Mouse (Mus musculus): ENCODE results near the gene A230072I06Rik.

DNA sequence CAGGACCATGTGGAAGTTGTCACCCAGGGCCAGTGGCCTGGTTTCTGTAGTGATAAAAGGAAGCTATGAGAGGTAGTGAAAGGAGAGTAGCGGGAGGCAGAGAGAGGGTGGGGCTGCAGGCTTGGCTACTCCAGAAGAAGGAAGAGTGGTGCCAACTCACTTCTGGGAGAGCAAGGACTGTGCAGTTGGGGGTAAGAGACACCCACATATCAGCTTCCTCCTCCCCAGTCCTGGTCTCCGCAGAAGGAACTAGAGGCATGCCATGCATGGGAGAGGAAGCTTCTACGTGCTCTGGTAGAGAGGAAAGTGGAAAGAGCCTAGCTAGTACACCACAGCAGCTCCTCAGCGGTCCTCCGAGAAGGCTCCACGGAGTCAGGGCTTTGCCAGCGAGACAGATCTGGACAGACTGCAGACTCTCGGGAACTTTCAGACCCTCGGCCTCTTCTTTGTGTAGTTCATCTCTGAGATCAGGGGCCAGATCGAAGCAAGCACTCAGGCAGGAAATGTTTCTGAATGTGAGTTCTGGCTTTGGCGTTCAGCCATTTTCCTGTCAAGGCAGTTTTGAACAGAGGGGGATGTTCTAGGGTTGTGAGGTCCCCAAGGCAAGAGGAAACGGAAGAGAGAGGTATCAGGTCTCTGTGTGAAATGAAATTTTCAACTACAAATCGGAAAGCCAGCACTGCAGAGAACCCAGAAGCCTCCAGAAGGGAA, 1.0 kb downstream of the A230072I06Rik start:
- TF ChIP-seq POLR2A (IDR thresholded peaks at IDR 0.05; ENCODE audit: control insufficient read depth in 1 of 2, insufficient read depth in 1 of 2, low read depth in 1 of 2, low read length in 2 of 2, poor library complexity in 1 of 2) (no peak), CTCF (IDR thresholded peaks at IDR 0.05 in 2 of 3, conservative IDR thresholded peaks at IDR 0.05 in 1 of 3; ENCODE audit: control insufficient read depth in 1 of 3, insufficient read depth in 1 of 3, low read depth in 2 of 3, low read length in 3 of 3, poor library complexity in 1 of 3, severe bottlenecking in 1 of 3) (no peak), ZKSCAN1 (IDR thresholded peaks at IDR 0.05; ENCODE audit: low read depth, low read length) (no peak), CHD2 (IDR thresholded peaks at IDR 0.05; ENCODE audit: low read length) (no peak), RCOR1 (IDR thresholded peaks at IDR 0.05; ENCODE audit: low read depth, low read length) (no peak), HCFC1 (IDR thresholded peaks at IDR 0.05; ENCODE audit: low read depth, low read length) (no peak), MAX (IDR thresholded peaks at IDR 0.05; ENCODE audit: low read length) (no peak), GATA1 (IDR thresholded peaks at IDR 0.05; ENCODE audit: low read depth, low read length) (no peak), EP300 (IDR thresholded peaks at IDR 0.05; ENCODE audit: low read depth in 1 of 2, low read length in 2 of 2) (no peak), MAFK (IDR thresholded peaks at IDR 0.05; ENCODE audit: borderline replicate concordance, low read depth, low read length) (no peak), ZC3H11A (IDR thresholded peaks at IDR 0.05; ENCODE audit: low read depth, low read length) (no peak), ETS1 (IDR thresholded peaks at IDR 0.05; ENCODE audit: low read depth, low read length) (no peak), BHLHE40 (IDR thresholded peaks at IDR 0.05; ENCODE audit: borderline replicate concordance, low read depth, low read length) (no peak), TBP (IDR thresholded peaks at IDR 0.05; ENCODE audit: low read depth, low read length) (no peak)
